Comparison of ENCODE assay signal across 8 mouse cellular contexts in the genomic region with DNA sequence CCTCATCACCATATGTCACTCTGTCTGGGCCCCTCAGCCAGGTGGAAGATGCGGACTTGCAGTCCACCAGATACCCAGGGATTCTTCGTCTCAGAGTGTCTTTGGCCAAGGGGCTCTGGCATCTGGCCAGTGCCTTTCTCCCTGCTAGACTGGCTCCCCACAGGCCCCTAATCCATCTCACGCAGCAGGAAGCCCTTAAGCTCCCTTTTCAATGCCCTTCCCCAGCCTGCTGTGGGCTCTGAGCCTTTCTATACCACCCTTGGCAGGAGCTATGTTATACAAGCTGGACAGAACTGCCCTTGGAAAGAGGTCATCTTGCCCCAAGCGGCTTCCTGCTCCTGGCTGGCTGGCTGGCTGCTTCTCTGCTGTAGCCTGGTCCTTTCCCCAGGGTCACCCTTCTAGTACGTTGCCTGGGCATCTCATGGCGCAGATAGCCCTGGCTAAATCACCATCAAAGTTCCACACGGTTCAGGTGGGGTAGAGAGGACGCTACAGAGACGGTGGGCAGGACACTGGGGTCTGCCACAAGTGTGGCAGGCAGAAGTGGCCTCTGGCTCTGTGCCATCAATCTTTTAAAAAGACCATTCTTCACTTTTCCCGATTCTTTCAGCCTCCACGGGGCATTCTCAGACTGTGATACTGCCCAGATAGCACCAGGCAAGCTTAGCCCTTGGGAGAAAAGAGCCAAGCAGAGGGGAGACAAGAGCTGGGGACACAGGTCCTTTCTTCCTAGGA. TPM values are rescaled to one million over a fixed set of nuclear protein-coding genes. Genes with fewer than 3 reads are reported as not detected.
A peak's percentile ranks its signal among the peaks of the same experiment; 100 is the strongest.
DNase-seq lines count a peak whose midpoint lies in the region; ATAC-seq and TF ChIP-seq lines count a peak whose summit lies in the region.

No protein-coding gene starts in this region.

- 0 out of 2 replicates have a peak overlapping the region, but pooled peaks have one; percentile 1 for H3K9ac ChIP-seq in lung, embryonic 14.5 days
- H3K9ac ChIP-seq in hindbrain, embryonic 15.5 days: no peak overlapping the region
- no peak overlapping the region for H3K9ac ChIP-seq in neural tube, embryonic 15.5 days (replicated peaks)

- 20% methylated on average over 11 of the region's 11 CpGs for WGBS in lung, embryonic 14.5 days
- 11% methylated on average over 11 of the region's 11 CpGs for WGBS in hindbrain, embryonic 15.5 days
- WGBS in neural tube, embryonic 15.5 days: 18% methylated on average over 11 of the region's 11 CpGs

- H3K4me1 ChIP-seq in lung, embryonic 14.5 days (ENCODE audit: insufficient read depth): peaks cover 30% of the 10 kb centered on the region
- H3K4me1 ChIP-seq in embryonic fibroblast, embryonic 13.5 days (ENCODE audit: control insufficient read depth, insufficient read depth, low read length): peaks cover 14% of the 10 kb centered on the region
- H3K4me1 ChIP-seq in hindbrain, embryonic 15.5 days (replicated peaks): peaks cover 31% of the 10 kb centered on the region
- peaks cover 32% of the 10 kb centered on the region for H3K4me1 ChIP-seq in neural tube, embryonic 15.5 days

- H3K27ac ChIP-seq in lung, embryonic 14.5 days (ENCODE audit: low read depth): peak overlapping the region; percentile 83
- H3K27ac ChIP-seq in embryonic fibroblast, embryonic 13.5 days (ENCODE audit: insufficient read depth, low read length): peak overlapping the region; percentile 84
- H3K27ac ChIP-seq in hindbrain, embryonic 15.5 days (replicated peaks): peak overlapping the region; percentile 45
- H3K27ac ChIP-seq in neural tube, embryonic 15.5 days (replicated peaks): peak overlapping the region; percentile 60

- peak; percentile 41 for DNase-seq in lung, embryonic 14.5 days
- DNase-seq in lung, postnatal 10 days: no peak
- no peak for DNase-seq in layer of hippocampus, adult 8-10 months (ENCODE audit: low spot score in 2 of 2)
- DNase-seq in embryo, embryonic 9.5 days (ENCODE audit: extremely low spot score): no peak
- DNase-seq in thymus, postnatal 0 days (ENCODE audit: low spot score): no peak

- TF ChIP-seq POLR2A in embryonic fibroblast, embryonic 13.5 days (IDR thresholded peaks at IDR 0.05; ENCODE audit: low read depth, low read length): no peak

- no peak overlapping the region for H3K4me3 ChIP-seq in lung, embryonic 14.5 days (ENCODE audit: low read depth, low read length)
- H3K4me3 ChIP-seq in embryonic fibroblast, embryonic 13.5 days (ENCODE audit: insufficient read depth, low read length): no peak overlapping the region
- H3K4me3 ChIP-seq in hindbrain, embryonic 15.5 days: no peak overlapping the region
- H3K4me3 ChIP-seq in neural tube, embryonic 15.5 days (replicated peaks): no peak overlapping the region

- peak overlapping the region; percentile 5; the same call in 1 of the 2 replicates for H3K4me2 ChIP-seq in lung, embryonic 14.5 days
- no peak overlapping the region for H3K4me2 ChIP-seq in hindbrain, embryonic 15.5 days
- no peak overlapping the region for H3K4me2 ChIP-seq in neural tube, embryonic 15.5 days

- no peak for ATAC-seq in lung, embryonic 14.5 days (ENCODE audit: insufficient read depth)
- no peak for ATAC-seq in hindbrain, embryonic 15.5 days (ENCODE audit: low FRiP score, low read depth)
- ATAC-seq in neural tube, embryonic 15.5 days (ENCODE audit: low FRiP score): no peak

- no peaks in the 10 kb centered on the region for H3K36me3 ChIP-seq in lung, embryonic 14.5 days (ENCODE audit: insufficient read depth)
- no peaks in the 10 kb centered on the region for H3K36me3 ChIP-seq in hindbrain, embryonic 15.5 days
- H3K36me3 ChIP-seq in neural tube, embryonic 15.5 days: no peaks in the 10 kb centered on the region

- no peaks in the 10 kb centered on the region for H3K27me3 ChIP-seq in lung, embryonic 14.5 days (ENCODE audit: insufficient read depth, low read length)
- H3K27me3 ChIP-seq in hindbrain, embryonic 15.5 days: no peaks in the 10 kb centered on the region
- H3K27me3 ChIP-seq in neural tube, embryonic 15.5 days (replicated peaks): peaks cover 5% of the 10 kb centered on the region; the same call in 1 of the 2 replicates

- no peak for TF ChIP-seq CTCF in lung, embryonic 14.5 days (IDR thresholded peaks at IDR 0.05; ENCODE audit: low read depth)
- no peak for TF ChIP-seq CTCF in embryonic fibroblast, embryonic 13.5 days (IDR thresholded peaks at IDR 0.05; ENCODE audit: borderline replicate concordance, insufficient read depth, low read length)

- no peaks in the 10 kb centered on the region for H3K9me3 ChIP-seq in lung, embryonic 14.5 days (ENCODE audit: low read depth, low read length)
- no peaks in the 10 kb centered on the region for H3K9me3 ChIP-seq in hindbrain, embryonic 15.5 days
- no peaks in the 10 kb centered on the region for H3K9me3 ChIP-seq in neural tube, embryonic 15.5 days (replicated peaks)

RNA-seq across cellular contexts. Expression of a gene that starts 2.2 kb away (rescaled TPM):
- polyA plus RNA-seq in lung, embryonic 14.5 days (2014; fragmentation: Nextera tagmentation; extraction: Ambion mirVana): 14.3 and 15.3 TPM in 2 replicates
- 2.5 and 3.2 TPM in 2 replicates for polyA plus RNA-seq in embryonic fibroblast, embryonic 13.5 days (2011; ENCODE audit: insufficient read length, low read depth, missing spikeins)
- 3.1 and 3.4 TPM in 2 replicates for polyA plus RNA-seq in hindbrain, embryonic 15.5 days (2015; fragmentation: Nextera tagmentation; extraction: Ambion mirVana)
- polyA plus RNA-seq in neural tube, embryonic 15.5 days (2015; fragmentation: Nextera tagmentation; extraction: Ambion mirVana): 6.6 and 7.1 TPM in 2 replicates
- 1 to 10 TPM in 3 of 4 experiments, under 1 TPM in 1; 0.93 to 2.8 (median 1.6) TPM for total RNA-seq in layer of hippocampus, adult 8-10 months (2022)
- polyA plus RNA-seq in thymus, postnatal 0 days (2015; fragmentation: Nextera tagmentation; extraction: Ambion mirVana): 0.52 and 1.2 TPM in 2 replicates

RNA-seq across cellular contexts. Expression of a gene that starts 22.7 kb away (rescaled TPM):
- polyA plus RNA-seq in lung, embryonic 14.5 days (2014; fragmentation: Nextera tagmentation; extraction: Ambion mirVana): 40.0 and 42.9 TPM in 2 replicates
- 54.6 and 75.0 TPM in 2 replicates for polyA plus RNA-seq in embryonic fibroblast, embryonic 13.5 days (2011; ENCODE audit: insufficient read length, low read depth, missing spikeins)
- polyA plus RNA-seq in hindbrain, embryonic 15.5 days (2015; fragmentation: Nextera tagmentation; extraction: Ambion mirVana): 7.9 and 9.8 TPM in 2 replicates
- 8.0 and 10.8 TPM in 2 replicates for polyA plus RNA-seq in neural tube, embryonic 15.5 days (2015; fragmentation: Nextera tagmentation; extraction: Ambion mirVana)
- total RNA-seq in layer of hippocampus, adult 8-10 months (2022): 1 to 10 TPM; 5.9 to 7.3 (median 6.1) TPM
- 3.9 and 4.3 TPM in 2 replicates for polyA plus RNA-seq in thymus, postnatal 0 days (2015; fragmentation: Nextera tagmentation; extraction: Ambion mirVana)

RNA-seq across cellular contexts. Expression of a gene that starts 25.3 kb away (rescaled TPM):
- 47.0 and 49.4 TPM in 2 replicates for polyA plus RNA-seq in lung, embryonic 14.5 days (2014; fragmentation: Nextera tagmentation; extraction: Ambion mirVana)
- polyA plus RNA-seq in embryonic fibroblast, embryonic 13.5 days (2011; ENCODE audit: insufficient read length, low read depth, missing spikeins): 36.6 and 40.7 TPM in 2 replicates
- polyA plus RNA-seq in hindbrain, embryonic 15.5 days (2015; fragmentation: Nextera tagmentation; extraction: Ambion mirVana): 66.6 and 69.9 TPM in 2 replicates
- 68.2 and 71.6 TPM in 2 replicates for polyA plus RNA-seq in neural tube, embryonic 15.5 days (2015; fragmentation: Nextera tagmentation; extraction: Ambion mirVana)
- total RNA-seq in layer of hippocampus, adult 8-10 months (2022): 10 to 100 TPM; 49.2 to 66.6 (median 52.9) TPM
- polyA plus RNA-seq in thymus, postnatal 0 days (2015; fragmentation: Nextera tagmentation; extraction: Ambion mirVana): 32.4 and 41.0 TPM in 2 replicates
